Mouse (Mus musculus): ENCODE results near the gene Gm4792.

DNA sequence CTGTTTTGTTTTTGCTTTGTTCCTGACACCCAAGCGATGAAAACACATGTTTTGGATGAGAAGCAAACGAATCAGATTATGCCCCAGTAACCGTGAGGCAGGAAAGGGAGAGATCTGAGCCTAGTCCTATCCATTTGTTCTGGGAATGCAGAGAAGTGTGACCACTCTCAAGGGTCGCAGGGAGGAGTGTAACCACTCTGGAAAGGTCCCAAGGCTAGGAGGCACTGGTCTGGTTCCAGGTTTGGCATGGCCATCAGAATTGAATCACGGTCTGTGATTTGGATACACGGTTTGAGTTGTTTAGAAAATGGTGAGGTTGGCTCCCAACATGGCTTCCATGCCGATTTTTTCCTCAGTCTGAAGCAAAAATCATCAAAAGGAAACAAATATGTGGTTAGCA is 43.8 kb upstream of the Gm4792 start:
- no peak for TF ChIP-seq CTCF (IDR thresholded peaks at IDR 0.05; ENCODE audit: extremely low read depth, insufficient read depth, low read length)
- TF ChIP-seq POLR2A (IDR thresholded peaks at IDR 0.05; ENCODE audit: extremely low read depth, insufficient read depth, low read length) = no peak

All from cortical plate, adult 2 months (tissue).